Mouse (Mus musculus) hindbrain, embryonic 13.5 days (tissue): ENCODE measurements around the gene Wipi2. TPM values are rescaled to one million over a fixed set of nuclear protein-coding genes. Genes with fewer than 3 reads are reported as not detected.
A peak's percentile ranks its signal among the peaks of the same experiment; 100 is the strongest.

ENCODE experiments used
- ATAC-seq: fragments of 200-750 bp; cut with Nextera tagmentation; 2 replicates; pipeline ENCODE4 v1.8.0; 2017; ENCODE audit warnings: moderate TSS enrichment; ENCODE audit not compliant: low FRiP score
- H3K27ac ChIP-seq: fragments of 300-500 bp; sonication (generic); 2 replicates; pipeline ENCODE4 v1.5.1; 2015; ENCODE audit warnings: inconsistent platforms, mild to moderate bottlenecking, moderate library complexity
- H3K27me3 ChIP-seq: fragments of 300-500 bp; sonication (generic); 2 replicates; pipeline ENCODE4 v1.6.1; 2015; ENCODE audit warnings: mild to moderate bottlenecking, inconsistent platforms
- H3K36me3 ChIP-seq: fragments of 300-500 bp; sonication (generic); 2 replicates; pipeline ENCODE4 v1.6.1; 2015; ENCODE audit warnings: mild to moderate bottlenecking, inconsistent platforms
- H3K4me1 ChIP-seq: fragments of 300-500 bp; sonication (generic); replicated peaks from 2 replicates; pipeline ENCODE4 v1.6.1; 2015; ENCODE audit warnings: inconsistent platforms
- H3K4me2 ChIP-seq: fragments of 300-500 bp; sonication (generic); 2 replicates; pipeline ENCODE4 v1.6.1; 2015; ENCODE audit warnings: inconsistent platforms, mild to moderate bottlenecking, moderate library complexity
- H3K4me3 ChIP-seq: fragments of 300-500 bp; sonication (generic); 2 replicates; pipeline ENCODE4 v1.5.1; 2015; ENCODE audit warnings: mild to moderate bottlenecking, inconsistent platforms
- H3K9ac ChIP-seq: fragments of 300-500 bp; sonication (generic); 2 replicates; pipeline ENCODE4 v1.6.1; 2015; ENCODE audit warnings: mild to moderate bottlenecking, inconsistent platforms
- H3K9me3 ChIP-seq: fragments of 300-500 bp; sonication (generic); 2 replicates; pipeline ENCODE4 v1.6.1; 2016; ENCODE audit warnings: inconsistent platforms
- WGBS: fragments of 180-500 bp; shearing (Covaris S2); methylation state at CpG from one replicate; pipeline ENCODE4 v1.1.7; 2015; 5-methylcytosine and 5-hydroxymethylcytosine counted together
- polyA plus RNA-seq: library from polyadenylated mRNA; unstranded; fragments of >200 nt; fragmentation: Nextera tagmentation; extraction: Ambion mirVana; gene quantifications from 2 replicates; pipeline ENCODE4 v1.2.1, GENCODE M21; 2015

Gene Wipi2
- polyA plus RNA-seq, 1 experiment from 2014 or later: 44.4 TPM

- H3K4me2 ChIP-seq: no peak overlapping the region
- no peaks in the 10 kb centered on the region for H3K36me3 ChIP-seq
- no peak overlapping the region for H3K9ac ChIP-seq
- H3K4me3 ChIP-seq: no peak overlapping the region
- no peak overlapping the region for H3K27ac ChIP-seq
- no peak for ATAC-seq
- 30% methylated on average over 6 of the region's 6 CpGs for WGBS
- H3K27me3 ChIP-seq: peaks cover 17% of the 10 kb centered on the region
- peaks cover 31% of the 10 kb centered on the region for H3K4me1 ChIP-seq
- H3K9me3 ChIP-seq: no peaks in the 10 kb centered on the region
Measured at GRCm38 (mm10) chr5:142696258-142696657, 68.8 kb downstream of the Wipi2 start.

- peaks cover 19% of the 10 kb centered on the region for H3K27me3 ChIP-seq
- H3K9ac ChIP-seq: no peak overlapping the region
- 87% methylated on average over 6 of the region's 6 CpGs for WGBS
- H3K4me3 ChIP-seq: no peak overlapping the region
- H3K4me2 ChIP-seq: no peak overlapping the region
- no peak overlapping the region for H3K27ac ChIP-seq
- no peaks in the 10 kb centered on the region for H3K36me3 ChIP-seq
- H3K4me1 ChIP-seq: peaks cover 37% of the 10 kb centered on the region
- H3K9me3 ChIP-seq: no peaks in the 10 kb centered on the region
- ATAC-seq: no peak
Measured at GRCm38 (mm10) chr5:142696865-142697264, 69.4 kb downstream of the Wipi2 start.

- H3K9ac ChIP-seq: no peak overlapping the region
- 69% methylated on average over 2 of the region's 2 CpGs for WGBS
- H3K27ac ChIP-seq: no peak overlapping the region
- no peak overlapping the region for H3K4me3 ChIP-seq
- H3K9me3 ChIP-seq: no peaks in the 10 kb centered on the region
- H3K4me2 ChIP-seq: no peak overlapping the region
- ATAC-seq: no peak
- peaks cover 33% of the 10 kb centered on the region for H3K4me1 ChIP-seq
- H3K36me3 ChIP-seq: no peaks in the 10 kb centered on the region
- H3K27me3 ChIP-seq: peaks cover 19% of the 10 kb centered on the region
Measured at GRCm38 (mm10) chr5:142697742-142698141, 70.2 kb downstream of the Wipi2 start.

GRCm38 (mm10) chr5:142700842-142701589 is 73.5 kb downstream of the Wipi2 start:
- H3K27ac ChIP-seq: no peak overlapping the region
- WGBS: 15% methylated on average over 15 of the region's 15 CpGs
- ATAC-seq: no peak; the same call in 1 of the 2 replicates

GRCm38 (mm10) chr5:142701651-142702510 is 74.4 kb downstream of the Wipi2 start:
- H3K9me3 ChIP-seq: no peaks in the 10 kb centered on the region
- ATAC-seq: peak; percentile 91
- peaks cover 19% of the 10 kb centered on the region for H3K27me3 ChIP-seq
- H3K36me3 ChIP-seq: peaks cover 19% of the 10 kb centered on the region
- peak overlapping the region; percentile 96 for H3K9ac ChIP-seq
- H3K4me1 ChIP-seq: peaks cover 32% of the 10 kb centered on the region
- H3K4me2 ChIP-seq: peak overlapping the region; percentile 87
- peak overlapping the region; percentile 79 for H3K4me3 ChIP-seq
- peak overlapping the region; percentile 62 for H3K27ac ChIP-seq
- under 1% methylated on average over 57 of the region's 72 CpGs for WGBS

More at GRCm38 (mm10) chr5:142700842-142701589, 73.5 kb downstream of the Wipi2 start:
- H3K27me3 ChIP-seq: peaks cover 19% of the 10 kb centered on the region
- H3K4me1 ChIP-seq: peaks cover 32% of the 10 kb centered on the region
- H3K4me2 ChIP-seq: peak overlapping the region; percentile 87
- H3K4me3 ChIP-seq: peak overlapping the region; percentile 79
- H3K9me3 ChIP-seq: no peaks in the 10 kb centered on the region
- no peak overlapping the region for H3K9ac ChIP-seq
- H3K36me3 ChIP-seq: peaks cover 16% of the 10 kb centered on the region

GRCm38 (mm10) chr5:142702511-142703138 is 75.1 kb downstream of the Wipi2 start:
- WGBS: 20% methylated on average over 18 of the region's 18 CpGs
- Histone ChIP-seq H3K9ac (peak overlapping the region; percentile 96), H3K27me3 (peaks cover 19% of the 10 kb centered on the region), H3K4me1 (peaks cover 32% of the 10 kb centered on the region), H3K4me3 (peak overlapping the region; percentile 79), H3K4me2 (peak overlapping the region; percentile 87), H3K9me3 (no peaks in the 10 kb centered on the region), H3K27ac (peak overlapping the region; percentile 62), H3K36me3 (peaks cover 23% of the 10 kb centered on the region)
- no peak for ATAC-seq

- Histone ChIP-seq H3K27ac (peak overlapping the region; percentile 6), H3K27me3 (peaks cover 15% of the 10 kb centered on the region), H3K36me3 (peaks cover 32% of the 10 kb centered on the region), H3K9ac (peak overlapping the region; percentile 96), H3K4me2 (peak overlapping the region; percentile 87), H3K4me3 (peak overlapping the region; percentile 79), H3K9me3 (no peaks in the 10 kb centered on the region), H3K4me1 (peaks cover 32% of the 10 kb centered on the region)
- 47% methylated on average over 10 of the region's 10 CpGs for WGBS
- no peak for ATAC-seq
Measured at GRCm38 (mm10) chr5:142703569-142703968, 76.1 kb downstream of the Wipi2 start.

- H3K4me1 ChIP-seq: peaks cover 20% of the 10 kb centered on the region
- WGBS: 91% methylated on average over 5 of the region's 5 CpGs
- H3K27ac ChIP-seq: no peak overlapping the region
- H3K9me3 ChIP-seq: 0 out of 2 replicates have a peak, but pooled peaks cover 2% of the 10 kb centered on the region
- peaks cover 72% of the 10 kb centered on the region for H3K36me3 ChIP-seq
- no peaks in the 10 kb centered on the region for H3K27me3 ChIP-seq
- no peak overlapping the region for H3K9ac ChIP-seq
- H3K4me3 ChIP-seq: no peak overlapping the region
- H3K4me2 ChIP-seq: no peak overlapping the region
- ATAC-seq: no peak
Measured at GRCm38 (mm10) chr5:142707709-142708108, 80.2 kb downstream of the Wipi2 start.

GRCm38 (mm10) chr5:142709436-142709835 is 81.9 kb downstream of the Wipi2 start:
- Histone ChIP-seq H3K36me3 (peaks cover 82% of the 10 kb centered on the region), H3K4me3 (no peak overlapping the region), H3K4me2 (no peak overlapping the region), H3K27ac (no peak overlapping the region), H3K9ac (no peak overlapping the region), H3K9me3 (0 out of 2 replicates have a peak, but pooled peaks cover 2% of the 10 kb centered on the region), H3K27me3 (no peaks in the 10 kb centered on the region), H3K4me1 (peaks cover 3% of the 10 kb centered on the region)
- WGBS: 92% methylated on average over 7 of the region's 7 CpGs
- ATAC-seq: no peak

- H3K27ac ChIP-seq: no peak overlapping the region
- H3K4me2 ChIP-seq: no peak overlapping the region
- peaks cover 88% of the 10 kb centered on the region for H3K36me3 ChIP-seq
- no peaks in the 10 kb centered on the region for H3K4me1 ChIP-seq
- H3K9me3 ChIP-seq: 0 out of 2 replicates have a peak, but pooled peaks cover 2% of the 10 kb centered on the region
- ATAC-seq: no peak
- no peaks in the 10 kb centered on the region for H3K27me3 ChIP-seq
- WGBS: 84% methylated on average over 5 of the region's 5 CpGs
- no peak overlapping the region for H3K4me3 ChIP-seq
- no peak overlapping the region for H3K9ac ChIP-seq
Measured at GRCm38 (mm10) chr5:142712373-142712772, 84.9 kb downstream of the Wipi2 start.

GRCm38 (mm10) chr5:142713966-142714365 is 86.5 kb downstream of the Wipi2 start:
- no peaks in the 10 kb centered on the region for H3K4me1 ChIP-seq
- H3K4me3 ChIP-seq: no peak overlapping the region
- no peak for ATAC-seq
- H3K27ac ChIP-seq: no peak overlapping the region
- no peaks in the 10 kb centered on the region for H3K27me3 ChIP-seq
- H3K9me3 ChIP-seq: 0 out of 2 replicates have a peak, but pooled peaks cover 2% of the 10 kb centered on the region
- H3K36me3 ChIP-seq: peaks cover 85% of the 10 kb centered on the region
- 92% methylated on average over 10 of the region's 10 CpGs for WGBS
- H3K9ac ChIP-seq: no peak overlapping the region
- H3K4me2 ChIP-seq: no peak overlapping the region

GRCm38 (mm10) chr5:142715059-142715458 is 87.6 kb downstream of the Wipi2 start:
- peaks cover 83% of the 10 kb centered on the region for H3K36me3 ChIP-seq
- no peak for ATAC-seq

More at GRCm38 (mm10) chr5:142715059-142715458, 87.6 kb downstream of the Wipi2 start:
- no peaks in the 10 kb centered on the region for H3K4me1 ChIP-seq
- no peak overlapping the region for H3K27ac ChIP-seq
- H3K9ac ChIP-seq: no peak overlapping the region
- no peaks in the 10 kb centered on the region for H3K27me3 ChIP-seq
- no peak overlapping the region for H3K4me2 ChIP-seq
- H3K9me3 ChIP-seq: 0 out of 2 replicates have a peak, but pooled peaks cover 2% of the 10 kb centered on the region
- H3K4me3 ChIP-seq: no peak overlapping the region
- WGBS: 89% methylated on average over 9 of the region's 9 CpGs
